Mouse (Mus musculus): ENCODE data around the gene Gm48551. TPM values are rescaled to one million over a fixed set of nuclear protein-coding genes. Genes with fewer than 3 reads are reported as not detected.
A peak's percentile ranks its signal among the peaks of the same experiment; 100 is the strongest.

Gene Gm48551
- polyA plus RNA-seq, 1 experiment from 2014 or later = 2.1 TPM

DNA sequence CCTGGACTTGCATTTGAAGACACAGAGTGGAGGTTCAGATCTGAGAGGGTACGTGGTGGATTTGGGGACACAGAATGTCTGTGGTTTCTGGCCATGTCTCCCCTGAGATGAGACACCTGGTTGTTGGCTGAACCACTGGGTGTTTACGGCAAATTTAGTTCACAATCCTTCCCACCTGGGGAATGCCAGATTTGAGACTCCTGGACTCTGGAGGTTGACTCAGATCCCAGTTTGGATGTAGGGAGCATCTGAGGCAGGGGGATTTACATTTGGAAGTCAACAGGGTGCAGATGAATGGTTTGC, 7.0 kb upstream of the Gm48551 start:
- Histone ChIP-seq H3K36me3 (peaks cover 41% of the 10 kb centered on the region), H3K9me3 (no peaks in the 10 kb centered on the region), H3K9ac (peak overlapping the region; percentile 97), H3K4me2 (peak overlapping the region; percentile 84), H3K4me3 (peak overlapping the region; percentile 83), H3K27me3 (replicated peaks) (no peaks in the 10 kb centered on the region), H3K27ac (replicated peaks) (peak overlapping the region; percentile 77), H3K4me1 (peaks cover 44% of the 10 kb centered on the region)
- ATAC-seq (ENCODE audit: extremely low read depth, insufficient number of reproducible peaks, low FRiP score, low TSS enrichment) = no peak
- WGBS = 50% methylated on average over 2 of the region's 2 CpGs

DNA sequence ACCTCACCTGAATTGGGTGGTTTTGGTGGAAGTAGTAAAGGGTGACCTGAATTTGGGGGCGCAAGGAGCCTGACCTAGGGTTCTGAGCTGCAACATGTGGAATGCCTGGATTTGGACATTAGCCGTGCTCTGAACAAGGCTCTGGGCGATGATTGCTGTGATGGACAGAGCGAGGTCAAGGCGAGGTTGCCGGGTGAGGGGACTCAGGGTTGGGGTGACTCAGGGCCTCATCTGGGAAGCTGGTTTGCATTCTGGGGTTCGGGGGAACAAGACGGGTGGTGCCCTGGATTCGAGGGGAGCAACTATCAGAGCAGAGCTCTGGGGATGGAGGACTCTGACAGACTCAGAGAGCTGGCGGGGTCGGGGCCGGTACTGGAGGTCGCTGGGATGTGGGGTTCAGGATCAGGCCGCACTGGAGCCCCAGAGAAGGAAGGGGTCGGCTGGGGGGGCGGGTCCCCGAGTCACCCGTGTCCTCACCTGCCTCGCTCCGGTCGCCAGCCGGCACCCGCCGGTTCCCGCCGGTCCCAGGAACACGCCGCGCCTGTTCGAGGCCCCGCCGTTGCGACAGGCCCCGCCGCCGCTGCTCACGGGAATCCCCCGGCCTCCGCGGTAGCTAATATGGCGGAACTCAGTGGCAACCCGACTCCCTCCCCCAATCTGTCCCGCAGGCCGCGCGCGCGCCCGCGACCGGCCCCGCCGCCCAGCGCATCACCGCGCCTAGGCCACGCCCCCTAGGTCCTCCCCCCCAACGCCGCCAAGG, 6.3 kb upstream of the Gm48551 start, which contains the start of gene Fzr1:
Gene Fzr1 (minus strand): TSS at position 724 of the 760 bp plus-strand sequence.
- Histone ChIP-seq H3K27ac (replicated peaks) (peak within 1 kb of the TSS; percentile 85), H3K9me3 (no peaks in the 10 kb centered on the region), H3K27me3 (replicated peaks) (no peaks in the 10 kb centered on the region), H3K4me1 (peaks cover 47% of the 10 kb centered on the region), H3K4me2 (peak within 1 kb of the TSS; percentile 84), H3K4me3 (peak within 1 kb of the TSS; percentile 83), H3K36me3 (peaks cover 35% of the 10 kb centered on the region), H3K9ac (peak within 1 kb of the TSS; percentile 97)
- peak; percentile 3; the same call in 1 of the 2 replicates for ATAC-seq (ENCODE audit: extremely low read depth, insufficient number of reproducible peaks, low FRiP score, low TSS enrichment)
- under 1% methylated on average over 58 of the region's 59 CpGs for WGBS

DNA sequence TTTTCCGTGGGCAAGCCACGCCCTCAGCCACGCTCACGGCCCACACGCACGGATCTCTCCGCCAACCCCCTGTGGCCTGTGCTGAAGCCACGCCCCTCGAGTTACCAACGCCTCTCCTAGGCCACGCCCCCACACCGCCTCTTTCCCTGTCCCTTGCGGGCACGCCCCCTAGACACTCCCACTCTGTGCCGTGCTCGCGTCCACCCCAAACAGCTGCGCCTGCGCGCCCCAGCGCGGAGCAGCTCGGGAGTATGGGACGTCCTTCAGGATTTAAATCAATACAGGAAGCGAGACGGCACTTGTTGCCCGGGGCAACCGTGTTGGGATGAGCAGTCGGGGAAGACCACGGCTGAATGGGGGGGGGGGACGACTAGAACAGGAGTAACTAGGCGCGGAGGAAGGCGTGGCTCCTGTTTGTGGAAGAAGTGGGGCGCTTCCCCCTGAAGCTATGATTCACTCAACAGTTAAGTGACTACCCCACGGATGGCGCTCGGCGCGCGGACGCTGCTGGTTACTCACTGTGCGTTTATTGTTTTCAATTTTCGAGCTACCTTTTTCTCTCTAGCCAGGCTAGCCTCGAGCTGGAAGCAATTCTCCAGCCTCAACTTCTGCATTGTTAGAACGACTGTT, 5.6 kb upstream of the Gm48551 start:
- Histone ChIP-seq H3K9ac (peak overlapping the region; percentile 97), H3K27ac (replicated peaks) (peak overlapping the region; percentile 85), H3K4me2 (peak overlapping the region; percentile 76), H3K27me3 (replicated peaks) (no peaks in the 10 kb centered on the region), H3K36me3 (peaks cover 28% of the 10 kb centered on the region), H3K4me3 (peak overlapping the region; percentile 83), H3K9me3 (no peaks in the 10 kb centered on the region), H3K4me1 (peaks cover 45% of the 10 kb centered on the region)
- under 1% methylated on average over 46 of the region's 46 CpGs for WGBS
- ATAC-seq (ENCODE audit: extremely low read depth, insufficient number of reproducible peaks, low FRiP score, low TSS enrichment) = peak; percentile 92

DNA sequence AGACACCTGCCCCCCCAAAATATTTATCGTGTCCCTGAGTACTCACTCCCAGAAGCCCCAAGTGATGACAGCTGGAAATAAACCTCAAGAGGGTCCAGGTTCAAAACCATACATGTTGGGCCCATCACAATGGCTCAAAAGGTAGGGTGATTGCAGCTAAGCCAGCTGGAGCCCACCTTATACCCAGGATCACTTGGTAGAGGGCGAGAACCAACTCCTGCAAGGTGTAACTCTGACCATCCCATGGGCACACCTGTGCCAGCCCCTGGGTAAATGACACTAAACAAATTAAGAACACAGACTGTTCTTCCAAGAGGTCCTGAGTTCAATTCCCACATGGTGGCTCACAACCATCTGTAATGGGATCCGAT, 5.1 kb upstream of the Gm48551 start:
- Histone ChIP-seq H3K9me3 (no peaks in the 10 kb centered on the region), H3K27ac (replicated peaks) (peak overlapping the region; percentile 85), H3K4me1 (peaks cover 45% of the 10 kb centered on the region), H3K36me3 (peaks cover 23% of the 10 kb centered on the region), H3K9ac (peak overlapping the region; percentile 81), H3K27me3 (replicated peaks) (no peaks in the 10 kb centered on the region), H3K4me3 (peak overlapping the region; percentile 83), H3K4me2 (peak overlapping the region; percentile 76)
- no peak for ATAC-seq (ENCODE audit: extremely low read depth, insufficient number of reproducible peaks, low FRiP score, low TSS enrichment)
- WGBS = 61% methylated on average over 3 of the region's 3 CpGs

DNA sequence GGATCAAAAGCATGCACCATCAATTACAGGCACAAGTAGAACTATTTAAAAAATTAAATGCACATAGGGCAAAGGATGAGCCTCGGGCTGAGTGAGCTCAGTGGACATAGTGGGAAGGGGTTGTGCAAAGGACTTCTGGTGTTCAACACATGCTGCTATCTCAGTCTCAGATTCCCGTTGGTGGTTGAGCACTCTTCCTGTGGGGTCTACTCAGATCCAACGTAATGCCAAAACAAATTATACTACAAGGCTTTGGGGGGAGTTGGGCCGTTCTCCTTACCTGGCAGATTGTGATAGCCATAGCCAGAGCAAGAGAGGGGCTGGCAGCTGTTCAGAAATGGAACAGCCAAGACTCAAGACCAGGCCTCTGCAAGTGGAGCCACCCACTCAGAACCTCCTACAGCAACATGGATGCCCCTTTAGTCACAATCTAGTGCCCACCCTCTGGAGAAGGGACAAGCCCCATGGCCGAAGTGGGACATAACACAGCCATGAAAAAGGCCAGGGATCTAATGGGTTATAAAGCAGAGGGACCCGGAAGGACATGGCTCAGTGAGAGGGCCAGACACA, 4.4 kb upstream of the Gm48551 start:
- Histone ChIP-seq H3K4me1 (peaks cover 47% of the 10 kb centered on the region), H3K27ac (replicated peaks) (no peak overlapping the region), H3K27me3 (replicated peaks) (no peaks in the 10 kb centered on the region), H3K4me3 (no peak overlapping the region), H3K9ac (no peak overlapping the region), H3K36me3 (peaks cover 16% of the 10 kb centered on the region), H3K4me2 (peak overlapping the region; percentile 76), H3K9me3 (no peaks in the 10 kb centered on the region)
- WGBS = 87% methylated on average over 6 of the region's 6 CpGs
- no peak for ATAC-seq (ENCODE audit: extremely low read depth, insufficient number of reproducible peaks, low FRiP score, low TSS enrichment)

DNA sequence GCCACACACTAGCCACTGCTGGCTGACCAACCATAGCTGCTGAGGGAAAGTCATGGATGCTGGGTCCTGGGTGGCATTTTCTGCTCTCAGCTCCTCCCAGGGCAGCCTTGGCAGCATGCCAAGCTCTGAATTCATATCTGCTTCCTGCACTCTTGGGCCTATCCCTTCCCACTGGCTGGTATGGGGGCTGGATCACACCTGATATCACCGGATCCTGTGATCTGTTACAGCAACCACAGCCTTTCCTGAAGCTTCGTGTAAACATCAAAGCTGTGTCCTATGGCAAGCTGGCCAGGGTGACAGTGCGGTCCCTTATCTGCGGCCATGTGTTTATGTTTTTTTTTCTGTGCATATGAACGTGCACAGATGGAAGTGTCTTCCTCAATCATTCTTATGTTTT, 2.2 kb upstream of the Gm48551 start:
- Histone ChIP-seq H3K4me1 (peaks cover 39% of the 10 kb centered on the region), H3K27me3 (replicated peaks) (no peaks in the 10 kb centered on the region), H3K27ac (replicated peaks) (peak overlapping the region; percentile 77), H3K4me2 (peak overlapping the region; percentile 28), H3K36me3 (peaks cover 15% of the 10 kb centered on the region), H3K4me3 (no peak overlapping the region), H3K9me3 (no peaks in the 10 kb centered on the region), H3K9ac (peak overlapping the region; percentile 45)
- no peak for ATAC-seq (ENCODE audit: extremely low read depth, insufficient number of reproducible peaks, low FRiP score, low TSS enrichment)
- 29% methylated on average over 5 of the region's 5 CpGs for WGBS

DNA sequence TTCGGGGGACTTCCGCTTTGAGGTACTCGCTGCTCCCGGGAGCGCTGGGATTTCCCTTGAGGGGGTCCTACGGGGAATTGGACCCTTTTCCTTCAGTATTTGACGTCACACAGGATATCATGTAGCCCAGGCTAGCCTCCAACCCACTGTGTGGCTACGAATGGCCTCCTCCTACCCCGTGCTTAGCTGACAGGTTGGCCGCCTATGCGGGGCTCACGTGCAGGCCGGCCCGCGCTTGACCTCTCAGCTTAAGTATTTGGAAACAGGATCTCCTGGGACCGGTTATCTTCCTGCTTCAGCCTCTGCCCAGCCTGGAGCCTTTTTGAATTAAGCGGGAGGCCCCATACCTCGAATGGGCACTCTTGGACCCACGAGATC, 328 bp downstream of the Gm48551 start:
- WGBS = under 1% methylated on average over 19 of the region's 19 CpGs
- Histone ChIP-seq H3K4me2 (peak overlapping the region; percentile 92), H3K27me3 (replicated peaks) (no peaks in the 10 kb centered on the region), H3K9me3 (no peaks in the 10 kb centered on the region), H3K9ac (peak overlapping the region; percentile 93), H3K4me3 (peak overlapping the region; percentile 89), H3K36me3 (peaks cover 37% of the 10 kb centered on the region), H3K27ac (replicated peaks) (peak overlapping the region; percentile 80), H3K4me1 (peaks cover 34% of the 10 kb centered on the region)
- no peak for ATAC-seq (ENCODE audit: extremely low read depth, insufficient number of reproducible peaks, low FRiP score, low TSS enrichment)

DNA sequence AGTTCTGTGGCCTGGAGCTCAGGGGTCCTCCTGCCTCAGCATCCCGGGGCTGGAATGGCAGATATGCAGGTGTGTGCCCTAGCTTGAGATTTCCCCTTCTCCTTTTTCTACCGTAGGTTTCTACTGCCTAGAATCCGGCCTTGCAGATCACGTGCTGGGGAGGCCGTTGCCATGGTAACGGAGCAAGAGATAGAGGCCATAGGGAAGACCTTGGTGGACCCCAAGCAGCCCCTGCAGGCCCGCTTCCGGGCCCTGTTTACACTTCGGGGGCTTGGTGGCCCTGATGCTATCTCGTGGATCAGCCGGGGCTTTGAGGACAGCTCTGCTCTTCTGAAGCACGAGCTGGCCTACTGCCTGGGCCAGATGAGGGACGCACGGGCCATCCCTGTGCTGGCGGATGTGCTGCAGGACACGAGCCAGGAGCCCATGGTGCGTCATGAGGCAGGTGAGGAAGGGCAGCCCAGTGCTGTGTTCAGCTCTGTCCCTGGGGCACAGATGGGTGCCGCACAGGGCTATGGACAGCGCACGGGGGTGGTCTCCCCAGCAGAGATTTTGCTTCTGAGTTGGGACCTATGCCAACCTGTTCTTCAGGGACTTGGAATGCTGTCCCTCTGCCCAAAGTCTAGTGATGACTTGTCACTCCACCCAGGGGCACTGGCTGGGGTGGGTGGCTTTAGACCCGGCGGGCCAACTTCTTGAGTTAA, 1.5 kb downstream of the Gm48551 start:
- H3K4me2 ChIP-seq = peak overlapping the region; percentile 92
- no peaks in the 10 kb centered on the region for H3K27me3 ChIP-seq (replicated peaks)
- WGBS = 74% methylated on average over 22 of the region's 22 CpGs
- H3K9ac ChIP-seq = peak overlapping the region; percentile 93
- peaks cover 41% of the 10 kb centered on the region for H3K4me1 ChIP-seq
- ATAC-seq (ENCODE audit: extremely low read depth, insufficient number of reproducible peaks, low FRiP score, low TSS enrichment) = no peak
- H3K36me3 ChIP-seq = peaks cover 37% of the 10 kb centered on the region
- H3K27ac ChIP-seq (replicated peaks) = no peak overlapping the region
- no peaks in the 10 kb centered on the region for H3K9me3 ChIP-seq
- H3K4me3 ChIP-seq = peak overlapping the region; percentile 89

DNA sequence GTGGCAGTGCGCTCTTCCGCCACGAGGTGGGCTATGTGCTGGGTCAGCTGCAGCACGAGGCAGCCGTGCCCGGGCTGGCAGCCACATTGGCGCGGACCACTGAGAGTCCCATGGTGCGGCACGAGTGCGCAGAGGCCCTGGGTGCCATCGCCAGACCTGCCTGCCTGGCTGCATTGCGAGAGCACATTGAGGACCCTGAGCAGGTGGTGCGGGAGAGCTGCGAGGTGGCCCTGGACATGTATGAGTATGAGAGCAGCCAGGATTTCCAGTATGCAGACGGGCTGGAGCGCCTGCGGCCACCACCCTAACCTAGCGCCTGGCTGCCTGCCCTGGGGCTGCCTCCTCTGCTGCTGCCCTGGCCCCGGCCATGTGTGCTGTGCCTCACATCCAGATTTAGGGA, 3.5 kb downstream of the Gm48551 start:
- no peak overlapping the region for H3K4me3 ChIP-seq
- no peak overlapping the region for H3K4me2 ChIP-seq
- no peak overlapping the region for H3K27ac ChIP-seq (replicated peaks)
- peaks cover 34% of the 10 kb centered on the region for H3K4me1 ChIP-seq
- H3K9me3 ChIP-seq = no peaks in the 10 kb centered on the region
- WGBS = 91% methylated on average over 20 of the region's 20 CpGs
- peaks cover 46% of the 10 kb centered on the region for H3K36me3 ChIP-seq
- no peak for ATAC-seq (ENCODE audit: extremely low read depth, insufficient number of reproducible peaks, low FRiP score, low TSS enrichment)
- no peaks in the 10 kb centered on the region for H3K27me3 ChIP-seq (replicated peaks)
- H3K9ac ChIP-seq = no peak overlapping the region

DNA sequence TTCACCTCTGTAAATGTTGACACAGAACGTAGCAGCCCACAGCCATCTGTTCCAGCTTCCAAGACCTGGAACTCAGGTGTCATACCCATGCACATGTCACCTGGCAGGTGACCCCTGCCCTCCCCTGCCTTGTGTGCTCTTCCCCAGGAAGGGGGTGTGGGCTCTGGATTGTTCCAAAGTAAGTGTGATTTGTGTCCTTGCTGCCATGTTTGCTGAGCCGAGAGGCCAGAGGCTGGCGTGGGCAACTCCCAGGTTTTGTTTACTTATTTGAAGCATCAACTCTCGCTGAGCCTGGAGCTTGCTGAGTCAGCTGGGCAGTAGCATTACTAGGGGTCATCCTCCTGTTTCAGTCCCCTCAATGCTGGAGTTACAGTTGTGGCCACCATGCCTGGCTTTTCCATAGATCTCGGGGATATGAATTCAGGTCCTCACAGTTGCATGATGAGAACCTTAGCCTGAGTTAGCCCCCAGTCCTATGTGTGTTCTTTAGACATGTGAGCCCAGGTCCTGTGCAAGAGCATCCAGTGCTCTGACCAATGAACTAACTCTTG, 4.3 kb downstream of the Gm48551 start, which contains the start of gene Gm48552:
Gene Gm48552 (plus strand): TSS at position 501 of the 551 bp plus-strand sequence.
- Histone ChIP-seq H3K9ac (peak within 1 kb of the TSS; percentile 69), H3K36me3 (peaks cover 46% of the 10 kb centered on the region), H3K9me3 (no peaks in the 10 kb centered on the region), H3K4me1 (peaks cover 42% of the 10 kb centered on the region), H3K27ac (replicated peaks) (peak within 1 kb of the TSS; percentile 68), H3K4me3 (no peak within 1 kb of the TSS), H3K27me3 (replicated peaks) (no peaks in the 10 kb centered on the region), H3K4me2 (no peak within 1 kb of the TSS)
- 83% methylated on average over 5 of the region's 5 CpGs for WGBS
- no peak for ATAC-seq (ENCODE audit: extremely low read depth, insufficient number of reproducible peaks, low FRiP score, low TSS enrichment)

DNA sequence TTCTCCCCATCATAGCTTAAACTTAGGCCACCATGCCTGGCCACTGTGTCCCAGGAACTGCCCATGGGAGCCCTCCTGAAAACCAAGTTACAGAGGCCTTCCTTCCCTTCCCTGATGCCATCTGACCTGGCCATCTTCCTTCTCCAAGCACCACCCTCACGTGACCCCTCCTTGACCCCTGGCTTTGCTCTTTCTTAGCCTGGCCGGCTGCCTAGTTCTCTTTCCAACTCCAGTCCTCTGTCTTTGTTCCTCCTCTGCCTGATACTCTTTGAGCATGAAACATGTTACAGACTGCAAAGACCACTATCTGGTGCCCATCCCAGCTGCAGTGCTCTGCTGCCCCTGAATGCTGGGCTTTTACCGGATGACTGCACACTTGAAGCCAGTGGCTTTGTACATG, 5.1 kb downstream of the Gm48551 start:
- ATAC-seq (ENCODE audit: extremely low read depth, insufficient number of reproducible peaks, low FRiP score, low TSS enrichment) = no peak
- H3K9ac ChIP-seq = peak overlapping the region; percentile 69
- no peak overlapping the region for H3K4me3 ChIP-seq
- peaks cover 48% of the 10 kb centered on the region for H3K4me1 ChIP-seq
- H3K9me3 ChIP-seq = no peaks in the 10 kb centered on the region
- peak overlapping the region; percentile 68 for H3K27ac ChIP-seq (replicated peaks)
- no peak overlapping the region for H3K4me2 ChIP-seq
- H3K27me3 ChIP-seq (replicated peaks) = no peaks in the 10 kb centered on the region
- WGBS = 58% methylated on average over 3 of the region's 3 CpGs
- peaks cover 46% of the 10 kb centered on the region for H3K36me3 ChIP-seq
